Mouse (Mus musculus) midbrain, embryonic 16.5 days (tissue): ENCODE measurements around the gene Prdm11. TPM values are rescaled to one million over a fixed set of nuclear protein-coding genes. Genes with fewer than 3 reads are reported as not detected.

Source experiments
- ATAC-seq: fragments of 200-750 bp; cut with Nextera tagmentation; 2 replicates; pipeline ENCODE4 v1.8.0; 2017; ENCODE audit warnings: moderate TSS enrichment
- H3K27ac ChIP-seq: fragments of 300-500 bp; sonication (generic); 2 replicates; pipeline ENCODE4 v1.5.1; 2014; ENCODE audit warnings: mild to moderate bottlenecking, low read length, mixed read lengths
- H3K27me3 ChIP-seq: fragments of 300-500 bp; sonication (generic); 2 replicates; pipeline ENCODE4 v1.6.1; 2014; ENCODE audit warnings: low read depth, low read length, mixed read lengths; ENCODE audit not compliant: control insufficient read depth, insufficient read depth
- H3K36me3 ChIP-seq: fragments of 300-500 bp; sonication (generic); 2 replicates; pipeline ENCODE4 v1.6.1; 2014; ENCODE audit warnings: mild to moderate bottlenecking, low read length, moderate library complexity, mixed read lengths; ENCODE audit not compliant: control insufficient read depth, insufficient read depth
- H3K4me1 ChIP-seq: fragments of 300-500 bp; sonication (generic); 2 replicates; pipeline ENCODE4 v1.6.1; 2014; ENCODE audit warnings: mild to moderate bottlenecking, low read length, mixed read lengths; ENCODE audit not compliant: control insufficient read depth, insufficient read depth
- H3K4me2 ChIP-seq: fragments of 300-500 bp; sonication (generic); 2 replicates; pipeline ENCODE4 v1.6.1; 2014; ENCODE audit warnings: mild to moderate bottlenecking, low read length, mixed read lengths
- H3K4me3 ChIP-seq: fragments of 300-500 bp; sonication (generic); 2 replicates; pipeline ENCODE4 v1.5.1; 2014; ENCODE audit warnings: low read depth, mild to moderate bottlenecking, low read length, moderate library complexity, mixed read lengths
- H3K9ac ChIP-seq: fragments of 300-500 bp; sonication (generic); 2 replicates; pipeline ENCODE4 v1.6.1; 2014; ENCODE audit warnings: low read depth, low read length, mixed read lengths
- H3K9me3 ChIP-seq: fragments of 300-500 bp; sonication (generic); replicated peaks from 2 replicates; pipeline ENCODE4 v1.6.1; 2014; ENCODE audit warnings: mild to moderate bottlenecking, low read length, mixed read lengths; ENCODE audit not compliant: control insufficient read depth, poor library complexity, severe bottlenecking
- WGBS: fragments of 180-500 bp; shearing (Covaris S2); extraction: QIAGEN DNeasy Blood & Tissue Kit; methylation state at CpG from one replicate; pipeline ENCODE4 v1.1.7; 2014; 5-methylcytosine and 5-hydroxymethylcytosine counted together
- polyA plus RNA-seq: library from polyadenylated mRNA; unstranded; fragments of >200 nt; fragmentation: Nextera tagmentation; extraction: Ambion mirVana; gene quantifications from 2 replicates; pipeline ENCODE4 v1.2.1, GENCODE M21; 2015

Gene Prdm11
- polyA plus RNA-seq, 1 experiment from 2014 or later, result 2.1 TPM

GRCm38 (mm10) chr2:92985171-92985570 is 60.8 kb downstream of the Prdm11 start:
- no peaks in the 10 kb centered on the region for H3K27me3 ChIP-seq
- no peak for ATAC-seq

GRCm38 (mm10) chr2:92984321-92985108 is 61.5 kb downstream of the Prdm11 start:
- H3K4me2 ChIP-seq, result no peak overlapping the region
- no peaks in the 10 kb centered on the region for H3K9me3 ChIP-seq
- no peak overlapping the region for H3K27ac ChIP-seq
- WGBS, result 89% methylated on average over 7 of the region's 7 CpGs
- peaks cover 7% of the 10 kb centered on the region for H3K36me3 ChIP-seq
- H3K4me3 ChIP-seq, result no peak overlapping the region
- no peak overlapping the region for H3K9ac ChIP-seq
- H3K27me3 ChIP-seq, result no peaks in the 10 kb centered on the region
- H3K4me1 ChIP-seq, result peaks cover 8% of the 10 kb centered on the region
- ATAC-seq, result no peak

More at GRCm38 (mm10) chr2:92985171-92985570, 60.8 kb downstream of the Prdm11 start:
- H3K9ac ChIP-seq, result no peak overlapping the region
- peaks cover 5% of the 10 kb centered on the region; the same call in 1 of the 2 replicates for H3K36me3 ChIP-seq
- H3K4me3 ChIP-seq, result no peak overlapping the region
- no peak overlapping the region for H3K4me2 ChIP-seq
- H3K4me1 ChIP-seq, result peaks cover 8% of the 10 kb centered on the region
- no peaks in the 10 kb centered on the region for H3K9me3 ChIP-seq
- no peak overlapping the region for H3K27ac ChIP-seq
- 90% methylated on average over 2 of the region's 2 CpGs for WGBS

- Histone ChIP-seq H3K27ac (no peak overlapping the region), H3K27me3 (no peaks in the 10 kb centered on the region), H3K9ac (no peak overlapping the region), H3K36me3 (peaks cover 11% of the 10 kb centered on the region), H3K4me2 (no peak overlapping the region), H3K4me1 (peaks cover 5% of the 10 kb centered on the region; the same call in 1 of the 2 replicates), H3K4me3 (no peak overlapping the region), H3K9me3 (no peaks in the 10 kb centered on the region)
- ATAC-seq, result no peak
- 87% methylated on average over 4 of the region's 4 CpGs for WGBS
Observed at GRCm38 (mm10) chr2:92983273-92983620, 62.7 kb downstream of the Prdm11 start.

GRCm38 (mm10) chr2:92982591-92983272 is 63.2 kb downstream of the Prdm11 start:
- 81% methylated on average over 8 of the region's 8 CpGs for WGBS
- H3K4me2 ChIP-seq, result no peak overlapping the region
- H3K27me3 ChIP-seq, result no peaks in the 10 kb centered on the region
- H3K9ac ChIP-seq, result no peak overlapping the region
- peaks cover under 1% of the 10 kb centered on the region; the same call in 1 of the 2 replicates for H3K4me1 ChIP-seq
- H3K27ac ChIP-seq, result no peak overlapping the region
- no peak for ATAC-seq
- H3K36me3 ChIP-seq, result peaks cover 11% of the 10 kb centered on the region
- no peak overlapping the region for H3K4me3 ChIP-seq
- no peaks in the 10 kb centered on the region for H3K9me3 ChIP-seq

GRCm38 (mm10) chr2:92980165-92980564 is 65.8 kb downstream of the Prdm11 start:
- H3K9me3 ChIP-seq, result no peaks in the 10 kb centered on the region
- H3K4me2 ChIP-seq, result no peak overlapping the region
- H3K27me3 ChIP-seq, result no peaks in the 10 kb centered on the region
- no peak for ATAC-seq
- 92% methylated on average over 10 of the region's 10 CpGs for WGBS
- no peaks in the 10 kb centered on the region for H3K4me1 ChIP-seq
- H3K27ac ChIP-seq, result no peak overlapping the region
- no peak overlapping the region for H3K4me3 ChIP-seq
- H3K9ac ChIP-seq, result no peak overlapping the region
- peaks cover 10% of the 10 kb centered on the region for H3K36me3 ChIP-seq

- H3K4me2 ChIP-seq, result no peak overlapping the region
- no peak overlapping the region for H3K4me3 ChIP-seq
- peaks cover 44% of the 10 kb centered on the region for H3K36me3 ChIP-seq
- H3K27ac ChIP-seq, result no peak overlapping the region
- no peak overlapping the region for H3K9ac ChIP-seq
- 72% methylated on average over 14 of the region's 14 CpGs for WGBS
- no peaks in the 10 kb centered on the region for H3K27me3 ChIP-seq
- no peaks in the 10 kb centered on the region for H3K9me3 ChIP-seq
- no peaks in the 10 kb centered on the region for H3K4me1 ChIP-seq
- ATAC-seq, result no peak
Observed at GRCm38 (mm10) chr2:92975031-92975790, 70.8 kb downstream of the Prdm11 start.

GRCm38 (mm10) chr2:92973646-92974045 is 72.3 kb downstream of the Prdm11 start:
- Histone ChIP-seq H3K27ac (no peak overlapping the region), H3K4me2 (no peak overlapping the region), H3K4me3 (no peak overlapping the region), H3K9ac (no peak overlapping the region), H3K27me3 (no peaks in the 10 kb centered on the region), H3K36me3 (peaks cover 38% of the 10 kb centered on the region), H3K9me3 (no peaks in the 10 kb centered on the region), H3K4me1 (no peaks in the 10 kb centered on the region)
- ATAC-seq, result no peak
- 97% methylated on average over 20 of the region's 20 CpGs for WGBS

- Histone ChIP-seq H3K9ac (no peak overlapping the region), H3K36me3 (peaks cover 38% of the 10 kb centered on the region), H3K4me1 (peaks cover 5% of the 10 kb centered on the region), H3K27me3 (no peaks in the 10 kb centered on the region), H3K27ac (no peak overlapping the region), H3K4me3 (no peak overlapping the region), H3K4me2 (no peak overlapping the region), H3K9me3 (no peaks in the 10 kb centered on the region)
- ATAC-seq, result no peak
- 90% methylated on average over 17 of the region's 17 CpGs for WGBS
Observed at GRCm38 (mm10) chr2:92972071-92972470, 73.9 kb downstream of the Prdm11 start.
